Mouse (Mus musculus): Measurements from ENCODE around the gene Pabpc1l.

The Pabpc1l gene

GRCm38 (mm10) chr2:164083609-164084341 lies 58.5 kb downstream of the Pabpc1l start:
- ATAC-seq (ENCODE audit: low TSS enrichment): no peak

GRCm38 (mm10) chr2:164084342-164084700 lies 59.1 kb downstream of the Pabpc1l start:
- no peak for ATAC-seq (ENCODE audit: low TSS enrichment)

GRCm38 (mm10) chr2:164087416-164088017 lies 62.3 kb downstream of the Pabpc1l start:
- ATAC-seq (ENCODE audit: low TSS enrichment): no peak

GRCm38 (mm10) chr2:164089508-164089907 lies 64.3 kb downstream of the Pabpc1l start:
- peak; percentile 65; the same call in 1 of the 2 replicates for ATAC-seq (ENCODE audit: low TSS enrichment)

GRCm38 (mm10) chr2:164094152-164094551 lies 68.9 kb downstream of the Pabpc1l start:
- ATAC-seq (ENCODE audit: low TSS enrichment): no peak

GRCm38 (mm10) chr2:164098603-164099250 lies 73.5 kb downstream of the Pabpc1l start:
- peak; percentile 90 for ATAC-seq (ENCODE audit: low TSS enrichment)
